Mouse (Mus musculus): Measurements from ENCODE around the gene Sept12.

Sept12 gene

GRCm38 (mm10) chr16:4938461-4938860 is 59.2 kb downstream of the Sept12 start, which contains the start of gene Nudt16l1:
Gene Nudt16l1, plus strand, starts transcription at chr16:4938761.
- DNase-seq (ENCODE audit: low read depth, low spot score) = no peak

DNA sequence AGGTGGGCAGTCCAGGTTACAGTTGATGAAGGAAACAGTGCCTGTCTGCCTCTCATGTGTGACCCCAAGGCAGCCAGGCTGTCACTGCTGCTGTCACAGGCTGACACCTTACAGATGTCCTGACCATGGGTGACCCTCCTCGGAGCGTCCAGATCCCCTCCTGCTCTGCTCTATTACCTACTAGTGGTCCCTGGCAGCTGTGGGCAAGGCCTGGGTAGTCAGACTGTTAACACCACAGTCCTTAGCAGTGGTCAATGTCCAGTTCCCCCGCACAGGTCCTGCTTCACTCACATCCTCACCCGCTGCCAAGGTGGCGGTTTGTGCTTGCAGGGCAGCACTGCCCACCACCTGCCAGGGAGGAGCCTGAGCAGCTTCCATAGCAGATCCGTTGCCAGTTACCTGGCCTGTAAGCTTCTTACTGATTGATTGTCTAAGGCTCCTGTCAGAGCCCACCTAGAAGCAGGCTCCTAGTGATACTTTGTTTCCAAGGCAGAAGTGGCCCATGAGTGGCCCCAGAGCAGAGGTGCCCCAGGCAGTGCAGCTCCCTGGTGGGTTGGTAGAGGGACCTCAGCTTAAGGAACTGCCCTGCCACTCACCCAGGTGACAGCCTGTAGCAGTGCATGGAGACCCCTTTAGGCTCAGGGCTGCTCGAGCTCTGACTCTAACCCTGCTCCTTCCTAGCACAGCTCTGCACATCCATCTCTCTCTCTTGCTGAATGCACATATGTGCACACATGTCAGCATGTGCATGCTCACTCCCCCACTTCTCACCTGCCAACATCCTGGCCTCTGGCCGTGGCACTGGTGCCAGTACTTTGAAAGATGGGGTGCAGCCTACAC is 60.1 kb downstream of the Sept12 start:
- no peak for DNase-seq (ENCODE audit: low read depth, low spot score)

All from brain, adult 2 months (tissue).